Mouse (Mus musculus) brain, embryonic 14.5 days (tissue): ENCODE data around the gene Kcnk7.

Source experiments
- CTCF ChIP-seq: fragments of 200-500 bp; IDR thresholded peaks from 2 replicates; pipeline ENCODE4 v1.5.1; 2012; ENCODE audit warnings: inconsistent platforms, mild to moderate bottlenecking, moderate library complexity, borderline replicate concordance; ENCODE audit not compliant: insufficient read depth, insufficient read length; ENCODE audit errors: extremely low read depth
- POLR2A ChIP-seq: fragments of 200-500 bp; IDR thresholded peaks from 2 replicates; pipeline ENCODE4 v1.6.1; 2012; ENCODE audit warnings: mild to moderate bottlenecking, inconsistent platforms, borderline replicate concordance; ENCODE audit not compliant: poor library complexity, insufficient read depth, insufficient read length, severe bottlenecking; ENCODE audit errors: extremely low read depth

DNA sequence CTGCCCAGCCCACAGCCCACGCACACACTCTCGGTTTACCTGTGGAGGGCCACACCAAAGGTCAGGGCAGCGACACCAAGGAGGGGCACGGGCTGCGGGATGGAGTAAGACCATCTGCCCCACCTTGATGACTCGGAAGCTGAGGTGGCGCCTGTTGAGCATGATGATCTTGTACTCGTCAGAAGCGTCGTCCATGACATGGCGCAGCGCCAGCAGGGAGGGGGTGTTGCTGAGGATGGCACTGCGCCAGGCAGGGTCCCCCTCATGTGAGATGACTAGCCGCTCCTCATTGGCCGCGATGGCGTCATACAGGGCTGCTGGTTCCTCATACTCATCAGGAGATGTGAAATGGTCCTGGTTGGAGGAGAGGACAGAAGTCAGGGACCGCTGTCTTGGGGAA is 37.8 kb upstream of the Kcnk7 start:
- no peak for TF ChIP-seq CTCF
- no peak for TF ChIP-seq POLR2A
